Mouse (Mus musculus) forebrain, embryonic 15.5 days (tissue): ENCODE measurements around the gene Aasdh. TPM values are rescaled to one million over a fixed set of nuclear protein-coding genes. Genes with fewer than 3 reads are reported as not detected.
A peak's percentile ranks its signal among the peaks of the same experiment; 100 is the strongest.
"Not testable (repeated sequence)": the region's sequence is repeated elsewhere in the genome, so short reads cannot be mapped to it uniquely, and the experiment has no call there.

Experiments used
- ATAC-seq: fragments of 200-750 bp; cut with Nextera tagmentation; replicated peaks from 2 replicates; pipeline ENCODE4 v1.8.0; 2017; ENCODE audit warnings: mild to moderate bottlenecking, moderate TSS enrichment, moderate library complexity
- H3K27ac ChIP-seq: fragments of 300-500 bp; sonication (generic); replicated peaks from 2 replicates; pipeline ENCODE4 v1.5.1; 2015; ENCODE audit warnings: mild to moderate bottlenecking, inconsistent platforms
- H3K27me3 ChIP-seq: fragments of 300-500 bp; sonication (generic); 2 replicates; pipeline ENCODE4 v1.6.1; 2015; ENCODE audit warnings: inconsistent platforms
- H3K36me3 ChIP-seq: fragments of 300-500 bp; sonication (generic); 2 replicates; pipeline ENCODE4 v1.6.1; 2015; ENCODE audit warnings: mild to moderate bottlenecking, inconsistent platforms
- H3K4me1 ChIP-seq: fragments of 300-500 bp; sonication (generic); 2 replicates; pipeline ENCODE4 v1.6.1; 2015; ENCODE audit warnings: inconsistent platforms
- H3K4me2 ChIP-seq: fragments of 300-500 bp; sonication (generic); replicated peaks from 2 replicates; pipeline ENCODE4 v1.6.1; 2015; ENCODE audit warnings: mild to moderate bottlenecking, inconsistent platforms
- H3K4me3 ChIP-seq: fragments of 300-500 bp; sonication (generic); 2 replicates; pipeline ENCODE4 v1.5.1; 2015; ENCODE audit warnings: mild to moderate bottlenecking, inconsistent platforms
- H3K9ac ChIP-seq: fragments of 300-500 bp; sonication (generic); replicated peaks from 2 replicates; pipeline ENCODE4 v1.6.1; 2015; ENCODE audit warnings: mild to moderate bottlenecking, inconsistent platforms
- H3K9me3 ChIP-seq: fragments of 300-500 bp; sonication (generic); 2 replicates; pipeline ENCODE4 v1.6.1; 2016; ENCODE audit warnings: inconsistent platforms
- WGBS: fragments of 180-500 bp; shearing (Covaris S2); methylation state at CpG from one replicate; pipeline ENCODE4 v1.1.7; 2015; ENCODE audit warnings: mixed read lengths; 5-methylcytosine and 5-hydroxymethylcytosine counted together
- polyA plus RNA-seq: library from polyadenylated mRNA; unstranded; fragments of >200 nt; fragmentation: Nextera tagmentation; extraction: Ambion mirVana; gene quantifications from 2 replicates; pipeline ENCODE4 v1.2.1, GENCODE M21; 2015

Aasdh gene
- polyA plus RNA-seq, 1 experiment from 2014 or later: 27.5 TPM

DNA sequence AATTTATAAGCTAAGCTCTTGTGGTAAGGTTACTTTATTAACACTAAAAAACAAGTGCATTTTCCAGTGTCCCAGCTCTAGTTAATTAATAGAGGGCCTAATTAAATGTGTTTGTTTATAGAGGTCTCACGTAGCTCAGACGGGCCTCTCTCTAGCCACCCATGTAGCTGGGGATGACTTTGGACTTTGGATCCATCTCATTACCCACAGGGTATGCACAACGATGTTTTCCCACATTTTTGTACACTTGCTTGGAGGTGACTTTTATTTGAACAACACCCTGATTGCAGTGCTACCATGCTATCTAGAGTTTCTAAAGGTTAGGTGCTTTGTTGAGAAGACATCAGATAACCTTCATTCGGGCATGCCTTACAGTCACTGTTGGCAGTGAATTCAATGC lies 37.2 kb upstream of the Aasdh start:
- Histone ChIP-seq H3K9me3 (no peaks in the 10 kb centered on the region), H3K27ac (no peak overlapping the region), H3K9ac (no peak overlapping the region), H3K4me3 (no peak overlapping the region), H3K36me3 (0 out of 2 replicates have a peak, but pooled peaks cover 4% of the 10 kb centered on the region), H3K4me2 (no peak overlapping the region), H3K27me3 (no peaks in the 10 kb centered on the region), H3K4me1 (no peaks in the 10 kb centered on the region)
- no peak for ATAC-seq
- WGBS: 79% methylated on average over 4 of the region's 4 CpGs

DNA sequence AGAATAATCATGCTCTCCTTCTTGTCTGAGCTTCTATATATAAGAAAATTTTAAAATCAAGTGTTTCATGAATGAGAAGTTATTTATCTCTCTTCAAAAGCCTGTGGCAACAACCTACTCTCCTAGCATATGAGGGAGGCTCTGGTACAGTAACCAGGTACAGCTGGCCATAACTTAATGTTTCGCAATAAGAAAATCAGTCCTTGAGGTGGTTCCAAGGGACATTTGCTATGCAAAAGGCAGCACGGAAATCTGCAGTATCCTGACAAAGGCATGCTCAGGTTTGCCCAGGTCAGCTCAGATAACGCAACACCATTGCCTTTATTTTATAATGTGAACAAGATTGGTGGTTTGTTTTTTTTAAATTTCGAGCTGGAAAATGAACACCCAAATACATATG lies 36.7 kb upstream of the Aasdh start:
- no peak for ATAC-seq
- Histone ChIP-seq H3K27me3 (no peaks in the 10 kb centered on the region), H3K9me3 (no peaks in the 10 kb centered on the region), H3K4me3 (no peak overlapping the region), H3K36me3 (0 out of 2 replicates have a peak, but pooled peaks cover 4% of the 10 kb centered on the region), H3K9ac (no peak overlapping the region), H3K27ac (no peak overlapping the region), H3K4me1 (no peaks in the 10 kb centered on the region), H3K4me2 (no peak overlapping the region)
- 95% methylated on average over 4 of the region's 4 CpGs for WGBS

DNA sequence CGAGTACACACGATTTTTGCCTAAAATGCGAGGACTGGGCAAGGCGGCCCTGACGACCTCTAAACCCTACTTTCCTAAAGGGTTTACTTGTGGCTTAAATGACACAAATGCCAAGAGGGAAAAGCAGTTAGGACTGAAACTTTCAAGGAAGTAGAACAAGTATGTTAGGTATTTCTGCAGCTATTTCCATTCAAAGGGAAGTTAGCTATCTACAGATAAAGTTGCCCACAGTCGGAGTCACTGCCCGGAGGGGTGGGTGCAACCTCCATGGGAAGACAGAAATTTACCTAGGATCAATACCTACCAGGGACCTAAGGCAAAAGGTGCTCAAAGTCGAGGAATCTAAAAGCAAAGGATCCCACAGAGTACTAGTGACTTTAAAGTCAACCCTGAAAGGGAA lies 34.4 kb upstream of the Aasdh start:
- 96% methylated on average over 8 of the region's 8 CpGs for WGBS
- Histone ChIP-seq H3K4me3 (no peak overlapping the region), H3K27me3 (no peaks in the 10 kb centered on the region), H3K36me3 (0 out of 2 replicates have a peak, but pooled peaks cover 4% of the 10 kb centered on the region), H3K4me2 (no peak overlapping the region), H3K4me1 (no peaks in the 10 kb centered on the region), H3K27ac (no peak overlapping the region), H3K9me3 (no peaks in the 10 kb centered on the region), H3K9ac (no peak overlapping the region)
- no peak for ATAC-seq

DNA sequence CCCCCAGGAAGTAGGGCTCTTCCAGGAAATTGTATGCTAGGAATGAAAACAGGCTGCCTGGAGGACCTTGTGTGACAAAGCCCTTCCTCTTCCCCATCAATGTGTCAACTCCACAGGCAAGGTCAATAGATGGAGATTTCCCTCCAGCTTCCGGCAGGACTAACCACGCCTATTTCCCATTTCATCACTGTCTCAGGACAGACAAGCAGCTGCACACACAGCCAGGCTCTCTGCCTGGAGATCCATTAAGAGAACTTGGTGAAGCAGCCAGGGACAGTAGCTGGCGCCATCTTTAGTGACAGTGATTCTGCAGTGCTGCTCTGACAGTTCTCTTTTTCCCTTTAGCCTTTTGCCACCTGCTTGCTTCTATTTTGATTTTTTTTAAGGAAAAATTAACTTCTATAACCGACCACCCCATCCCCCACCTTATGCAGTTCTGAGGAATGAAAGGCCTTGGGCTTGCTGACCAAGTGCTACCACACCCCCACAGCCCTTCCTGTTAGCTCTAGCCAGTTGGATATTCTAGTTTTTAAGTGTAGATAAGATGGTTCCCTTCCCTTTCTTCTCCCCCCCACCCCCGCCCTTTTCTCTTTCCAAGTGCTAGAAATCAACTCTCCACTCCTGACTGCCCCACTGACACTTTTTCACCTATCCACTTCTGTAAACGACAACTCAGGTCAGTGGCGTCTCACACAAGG lies 24.0 kb upstream of the Aasdh start:
- no peak overlapping the region for H3K27ac ChIP-seq
- H3K9ac ChIP-seq: no peak overlapping the region
- WGBS: 88% methylated on average over 7 of the region's 7 CpGs
- H3K4me3 ChIP-seq: no peak overlapping the region
- no peaks in the 10 kb centered on the region for H3K9me3 ChIP-seq
- H3K27me3 ChIP-seq: no peaks in the 10 kb centered on the region
- no peaks in the 10 kb centered on the region for H3K4me1 ChIP-seq
- H3K36me3 ChIP-seq: peaks cover 20% of the 10 kb centered on the region
- no peak for ATAC-seq
- no peak overlapping the region for H3K4me2 ChIP-seq

DNA sequence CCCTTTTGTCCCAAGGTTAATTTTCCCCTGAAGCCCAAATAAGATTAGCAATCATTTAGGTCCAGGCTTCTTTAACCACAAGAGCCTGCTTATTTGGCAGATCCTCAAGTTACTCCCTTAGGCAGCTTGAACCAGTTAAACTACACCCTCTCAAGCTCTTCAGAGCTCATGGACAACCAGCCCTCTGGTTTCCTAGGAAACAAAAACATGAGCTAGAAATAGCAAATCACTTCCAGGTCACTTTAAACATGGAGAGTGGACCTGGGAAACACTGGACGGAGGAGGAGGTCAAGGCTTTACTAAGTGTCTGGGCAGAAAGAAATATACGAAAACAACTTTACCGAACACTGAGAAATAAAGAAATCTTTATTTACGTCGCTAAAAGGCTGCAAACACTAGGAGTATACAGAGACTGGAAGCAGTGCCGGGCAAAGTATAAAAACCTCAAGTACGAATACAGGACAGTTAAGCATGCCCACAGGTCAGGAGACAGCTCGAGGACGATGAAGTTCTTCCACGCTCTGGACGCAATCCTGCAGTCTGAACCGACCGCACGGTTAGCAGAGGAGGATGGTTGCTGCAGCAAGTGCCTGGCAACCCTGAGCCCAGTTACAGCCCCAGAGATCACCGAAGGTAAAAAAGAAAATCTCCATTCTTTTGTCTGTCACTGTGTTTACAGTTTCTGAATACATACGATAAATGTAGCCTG lies 23.0 kb upstream of the Aasdh start:
- WGBS: 90% methylated on average over 16 of the region's 16 CpGs
- no peaks in the 10 kb centered on the region for H3K27me3 ChIP-seq
- no peaks in the 10 kb centered on the region for H3K4me1 ChIP-seq
- no peak overlapping the region for H3K4me2 ChIP-seq
- H3K4me3 ChIP-seq: no peak overlapping the region
- no peak overlapping the region for H3K9ac ChIP-seq
- no peak for ATAC-seq
- peaks cover 20% of the 10 kb centered on the region for H3K36me3 ChIP-seq
- H3K9me3 ChIP-seq: no peaks in the 10 kb centered on the region
- H3K27ac ChIP-seq: no peak overlapping the region

DNA sequence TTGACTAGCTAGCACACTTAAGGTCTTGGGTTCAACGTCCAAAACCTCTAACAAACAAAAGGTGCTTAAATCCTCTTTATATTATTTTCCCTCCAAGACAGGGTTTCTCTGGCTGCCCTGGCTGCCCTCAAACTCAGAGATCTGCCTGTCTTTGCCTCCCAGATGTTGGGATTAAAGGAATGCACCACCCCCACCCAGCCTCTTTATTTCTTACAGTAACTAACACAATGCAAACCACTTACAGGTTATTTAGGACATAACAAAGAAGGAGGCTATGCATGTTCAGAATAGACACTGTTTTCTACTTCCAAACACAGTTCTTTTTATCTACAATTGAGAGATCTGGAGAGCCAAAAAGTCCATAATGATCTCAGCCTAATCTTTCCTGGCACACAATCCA lies 19.0 kb upstream of the Aasdh start:
- 52% methylated on average over 1 of the region's 1 CpGs for WGBS
- no peak for ATAC-seq

DNA sequence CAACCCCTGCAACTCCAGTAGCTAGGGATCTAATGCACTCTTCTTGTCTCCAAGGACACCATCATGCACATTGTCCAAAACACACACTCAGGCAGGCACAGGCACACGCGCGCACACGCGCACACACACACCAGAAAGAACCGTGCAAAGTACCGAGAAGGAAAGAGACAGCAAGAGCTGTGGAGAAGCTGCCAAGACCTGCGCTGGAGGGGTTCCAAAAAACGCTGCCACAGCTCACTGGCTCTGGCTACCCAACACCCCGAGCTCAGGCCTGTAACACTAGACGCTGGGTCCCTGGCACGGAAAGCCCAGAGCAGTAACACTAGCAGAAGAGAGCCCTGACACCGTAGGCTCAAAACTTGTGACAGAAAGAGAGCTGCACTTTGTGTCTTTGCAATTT lies 18.1 kb upstream of the Aasdh start:
- no peak overlapping the region for H3K9ac ChIP-seq
- H3K4me3 ChIP-seq: no peak overlapping the region
- peaks cover 32% of the 10 kb centered on the region for H3K36me3 ChIP-seq
- whole genome bisulfite sequencing: 80% methylated on average over 13 of the region's 13 CpGs
- no peak overlapping the region for H3K4me2 ChIP-seq
- no peaks in the 10 kb centered on the region for H3K4me1 ChIP-seq
- H3K27me3 ChIP-seq: no peaks in the 10 kb centered on the region
- no peak for ATAC-seq
- no peak overlapping the region for H3K27ac ChIP-seq
- H3K9me3 ChIP-seq: no peaks in the 10 kb centered on the region

More for the DNA sequence above, 19.0 kb upstream of the Aasdh start:
- Histone ChIP-seq H3K9me3 (no peaks in the 10 kb centered on the region), H3K4me3 (no peak overlapping the region), H3K27ac (no peak overlapping the region), H3K36me3 (peaks cover 32% of the 10 kb centered on the region), H3K4me1 (no peaks in the 10 kb centered on the region), H3K9ac (no peak overlapping the region), H3K27me3 (no peaks in the 10 kb centered on the region), H3K4me2 (no peak overlapping the region)

DNA sequence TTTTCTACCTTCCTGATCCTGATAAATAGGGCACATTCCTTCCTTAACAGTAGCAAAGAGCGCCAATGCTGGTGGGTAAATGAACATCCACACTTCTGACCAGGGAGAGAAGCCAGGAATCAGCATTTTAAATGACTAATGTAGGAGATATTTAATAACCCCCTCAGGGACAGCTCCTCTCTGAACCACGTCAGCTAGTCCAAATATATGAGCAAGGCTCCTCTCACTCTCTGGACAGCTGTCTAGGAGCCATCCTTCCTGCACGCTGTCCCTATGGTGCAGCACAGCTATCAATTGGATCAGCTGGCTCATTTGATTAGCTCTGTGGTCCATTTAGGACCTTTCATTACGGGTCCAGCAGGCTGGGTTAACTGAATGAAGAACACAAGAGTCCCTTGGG lies 17.5 kb upstream of the Aasdh start:
- no peak overlapping the region for H3K9ac ChIP-seq
- H3K4me3 ChIP-seq: no peak overlapping the region
- H3K27ac ChIP-seq: no peak overlapping the region
- no peak for ATAC-seq
- H3K27me3 ChIP-seq: no peaks in the 10 kb centered on the region
- peaks cover 37% of the 10 kb centered on the region for H3K36me3 ChIP-seq
- 89% methylated on average over 4 of the region's 4 CpGs for WGBS
- no peak overlapping the region for H3K4me2 ChIP-seq
- H3K9me3 ChIP-seq: no peaks in the 10 kb centered on the region
- H3K4me1 ChIP-seq: no peaks in the 10 kb centered on the region

DNA sequence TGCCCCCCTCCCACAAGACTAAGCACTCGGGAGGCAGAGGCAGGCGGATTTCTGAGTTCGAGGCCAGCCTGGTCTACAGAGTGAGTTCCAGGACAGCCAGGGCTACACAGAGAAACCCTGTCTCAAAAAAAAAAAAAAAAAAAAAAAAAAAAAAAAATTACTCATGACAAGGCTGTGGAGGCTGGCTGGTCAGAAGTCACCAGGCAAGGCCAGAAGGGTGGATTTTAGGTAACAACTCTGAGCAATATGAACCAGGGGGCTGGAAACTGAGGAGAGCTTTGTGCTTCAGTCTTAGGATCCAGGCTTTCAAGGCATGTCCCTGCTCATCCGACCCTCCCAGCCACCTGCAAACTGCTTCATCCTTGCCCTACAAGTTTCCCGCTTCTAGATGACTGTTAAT lies 7.2 kb upstream of the Aasdh start:
- not testable (repeated sequence) for H3K27me3 ChIP-seq, H3K4me2 ChIP-seq, ATAC-seq, H3K4me1 ChIP-seq, H3K36me3 ChIP-seq, H3K4me3 ChIP-seq, H3K27ac ChIP-seq, H3K9ac ChIP-seq, H3K9me3 ChIP-seq
- 98% methylated on average over 5 of the region's 5 CpGs for WGBS

DNA sequence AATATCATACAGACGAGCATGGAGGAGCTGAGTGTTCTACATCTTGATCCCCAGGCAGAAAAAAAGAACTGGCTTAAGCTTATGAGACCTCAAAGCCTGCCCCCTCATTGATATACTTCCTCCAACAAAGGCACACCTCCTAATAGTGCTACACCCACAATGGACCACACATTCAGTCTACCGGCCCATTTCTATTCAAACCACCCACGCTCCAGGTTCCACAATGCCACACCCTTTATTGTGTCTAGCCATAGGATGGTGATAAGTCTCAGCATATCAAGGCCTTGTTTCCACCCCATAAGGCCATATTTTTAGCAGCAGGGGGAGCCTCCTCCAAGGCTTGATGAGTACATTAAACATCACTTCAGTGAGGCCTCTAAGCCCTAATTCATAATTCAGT lies 5.5 kb upstream of the Aasdh start:
- WGBS: 78% methylated on average over 3 of the region's 3 CpGs

DNA sequence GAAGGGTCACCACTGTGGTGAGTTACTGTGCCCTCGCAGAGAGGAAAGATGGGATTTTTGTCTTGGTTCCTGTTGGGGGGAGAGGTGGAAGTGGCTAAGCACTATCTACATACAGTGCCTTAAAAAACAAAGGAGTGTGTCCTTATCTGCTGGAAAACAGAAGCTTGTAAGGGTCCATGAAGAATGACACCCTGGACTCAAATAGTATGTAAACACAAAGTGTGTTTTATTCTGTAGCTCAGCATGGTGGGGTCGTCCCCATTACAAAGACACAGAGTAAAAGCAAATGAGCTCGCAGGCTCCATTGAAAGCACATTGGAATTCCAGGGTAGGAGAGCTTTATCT lies 813 bp upstream of the Aasdh start:
- Histone ChIP-seq H3K9ac (peak overlapping the region; percentile 88), H3K4me2 (peak overlapping the region; percentile 68), H3K4me3 (peak overlapping the region; percentile 75), H3K36me3 (no peaks in the 10 kb centered on the region), H3K9me3 (no peaks in the 10 kb centered on the region), H3K4me1 (peaks cover 10% of the 10 kb centered on the region), H3K27me3 (no peaks in the 10 kb centered on the region), H3K27ac (peak overlapping the region; percentile 88)
- no peak for ATAC-seq
- WGBS: 34% methylated on average over 3 of the region's 3 CpGs

More for the DNA sequence above, 5.5 kb upstream of the Aasdh start:
- Histone ChIP-seq H3K27me3 (no peaks in the 10 kb centered on the region), H3K4me3 (no peak overlapping the region), H3K4me1 (peaks cover 5% of the 10 kb centered on the region), H3K9me3 (no peaks in the 10 kb centered on the region), H3K9ac (no peak overlapping the region), H3K4me2 (no peak overlapping the region), H3K36me3 (no peaks in the 10 kb centered on the region), H3K27ac (no peak overlapping the region)
- ATAC-seq: no peak

DNA sequence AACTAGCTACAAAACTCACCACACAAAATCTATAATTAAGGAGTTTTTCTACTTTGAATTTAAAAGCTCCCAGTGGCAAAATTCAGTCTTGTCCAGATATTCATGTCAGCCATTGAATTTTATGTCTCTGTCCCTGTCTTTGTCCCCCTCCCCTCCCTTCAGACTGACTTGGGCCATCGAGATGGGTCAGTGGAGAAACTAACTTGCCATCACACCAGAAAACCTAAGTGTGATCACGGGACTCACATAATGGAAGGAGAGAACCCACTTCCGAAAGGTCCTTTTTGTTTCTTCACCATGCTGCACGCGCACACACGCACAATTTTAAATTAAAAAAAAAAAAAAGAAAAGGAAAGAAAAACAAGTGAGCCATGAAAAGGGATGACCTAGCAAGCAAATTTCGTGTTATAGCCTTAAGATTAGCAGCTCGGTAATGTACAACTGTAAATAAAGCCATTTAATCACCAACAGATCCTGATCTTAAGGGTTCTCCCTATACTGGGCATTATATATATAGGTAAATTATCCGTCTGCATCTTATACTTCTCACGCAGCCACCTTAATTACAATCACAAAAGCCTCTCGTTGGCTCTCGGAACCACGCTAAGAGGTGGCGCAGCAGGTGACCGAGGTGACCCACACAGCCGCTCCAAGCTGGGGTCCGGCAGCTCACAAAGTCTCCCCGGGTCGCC lies 455 bp downstream of the Aasdh start:
- H3K4me2 ChIP-seq: peak overlapping the region; percentile 68
- H3K4me3 ChIP-seq: peak overlapping the region; percentile 75
- no peaks in the 10 kb centered on the region for H3K9me3 ChIP-seq
- H3K4me1 ChIP-seq: peaks cover 10% of the 10 kb centered on the region
- no peaks in the 10 kb centered on the region for H3K36me3 ChIP-seq
- H3K27me3 ChIP-seq: no peaks in the 10 kb centered on the region
- peak overlapping the region; percentile 88 for H3K27ac ChIP-seq
- peak overlapping the region; percentile 88 for H3K9ac ChIP-seq
- WGBS: 1% methylated on average over 19 of the region's 19 CpGs
- ATAC-seq: peak; percentile 66
